Mouse (Mus musculus): Measurements from ENCODE around the gene Ptprk.

Gene Ptprk

GRCm38 (mm10) chr10:28145326-28145725, 70.7 kb downstream of the Ptprk start:
- TF ChIP-seq GATA4 (IDR thresholded peaks at IDR 0.05; ENCODE audit: insufficient replicate concordance, low read length) = no peak

GRCm38 (mm10) chr10:28155688-28156685, 81.4 kb downstream of the Ptprk start:
- no peak for TF ChIP-seq GATA4 (IDR thresholded peaks at IDR 0.05; ENCODE audit: insufficient replicate concordance, low read length)

- TF ChIP-seq GATA4 (IDR thresholded peaks at IDR 0.05; ENCODE audit: insufficient replicate concordance, low read length) = no peak
These were observed 85.1 kb downstream of the Ptprk start for GRCm38 (mm10) chr10:28159716-28160115.

- TF ChIP-seq GATA4 (IDR thresholded peaks at IDR 0.05; ENCODE audit: insufficient replicate concordance, low read length) = no peak
These were observed 86.7 kb downstream of the Ptprk start for GRCm38 (mm10) chr10:28161306-28161705.

GRCm38 (mm10) chr10:28164250-28164649, 89.6 kb downstream of the Ptprk start:
- TF ChIP-seq GATA4 (IDR thresholded peaks at IDR 0.05; ENCODE audit: insufficient replicate concordance, low read length) = no peak

GRCm38 (mm10) chr10:28164746-28165145, 90.1 kb downstream of the Ptprk start:
- TF ChIP-seq GATA4 (IDR thresholded peaks at IDR 0.05; ENCODE audit: insufficient replicate concordance, low read length) = no peak

- TF ChIP-seq GATA4 (IDR thresholded peaks at IDR 0.05; ENCODE audit: insufficient replicate concordance, low read length) = no peak
These were observed 92.0 kb downstream of the Ptprk start for GRCm38 (mm10) chr10:28166610-28167009.

- no peak for TF ChIP-seq GATA4 (IDR thresholded peaks at IDR 0.05; ENCODE audit: insufficient replicate concordance, low read length)
These were observed 92.5 kb downstream of the Ptprk start for GRCm38 (mm10) chr10:28167097-28167496.

GRCm38 (mm10) chr10:28171196-28171595, 96.6 kb downstream of the Ptprk start:
- no peak for TF ChIP-seq GATA4 (IDR thresholded peaks at IDR 0.05; ENCODE audit: insufficient replicate concordance, low read length)

- no peak for TF ChIP-seq GATA4 (IDR thresholded peaks at IDR 0.05; ENCODE audit: insufficient replicate concordance, low read length)
These were observed 104.3 kb downstream of the Ptprk start for GRCm38 (mm10) chr10:28178876-28179275.

- TF ChIP-seq GATA4 (IDR thresholded peaks at IDR 0.05; ENCODE audit: insufficient replicate concordance, low read length) = no peak
These were observed 107.5 kb downstream of the Ptprk start for GRCm38 (mm10) chr10:28182081-28182480.

- no peak for TF ChIP-seq GATA4 (IDR thresholded peaks at IDR 0.05; ENCODE audit: insufficient replicate concordance, low read length)
These were observed 110.1 kb downstream of the Ptprk start for GRCm38 (mm10) chr10:28184675-28185074.

GRCm38 (mm10) chr10:28185326-28185725, 110.7 kb downstream of the Ptprk start:
- TF ChIP-seq GATA4 (IDR thresholded peaks at IDR 0.05; ENCODE audit: insufficient replicate concordance, low read length) = no peak

GRCm38 (mm10) chr10:28186018-28186800, 111.6 kb downstream of the Ptprk start:
- no peak for TF ChIP-seq GATA4 (IDR thresholded peaks at IDR 0.05; ENCODE audit: insufficient replicate concordance, low read length)

- no peak for TF ChIP-seq GATA4 (IDR thresholded peaks at IDR 0.05; ENCODE audit: insufficient replicate concordance, low read length)
These were observed 116.8 kb downstream of the Ptprk start for GRCm38 (mm10) chr10:28191440-28191839.

GRCm38 (mm10) chr10:28193630-28194029, 119.0 kb downstream of the Ptprk start:
- TF ChIP-seq GATA4 (IDR thresholded peaks at IDR 0.05; ENCODE audit: insufficient replicate concordance, low read length) = no peak

Measured in liver, adult (tissue).